Mouse (Mus musculus) gastrocnemius, postnatal 4 days (tissue): ENCODE results near the gene Rpl36-ps4. TPM values are rescaled to one million over a fixed set of nuclear protein-coding genes. Genes with fewer than 3 reads are reported as not detected.

Source experiments
- DNase-seq, 2 experiments: peaks; one replicate each; pipeline ENCODE4 v3.0.0; 2021 to 2022; ENCODE audit warnings: low spot score in 2 of 2, mixed read lengths in 2 of 2
- long read RNA-seq, 2 experiments: library from polyadenylated mRNA; stranded (forward); transcript quantifications; one replicate each; pipeline ENCODE4 v2.0.0; 2021
- total RNA-seq, 2 experiments: library from RNA; stranded (reverse); gene quantifications; 2 replicates each; pipeline ENCODE4 v1.2.3; 2021

The Rpl36-ps4 gene
- not detected for total RNA-seq
- long read RNA-seq, experiment 1, result 0 reads
- long read RNA-seq, experiment 2, result 0 reads

DNA sequence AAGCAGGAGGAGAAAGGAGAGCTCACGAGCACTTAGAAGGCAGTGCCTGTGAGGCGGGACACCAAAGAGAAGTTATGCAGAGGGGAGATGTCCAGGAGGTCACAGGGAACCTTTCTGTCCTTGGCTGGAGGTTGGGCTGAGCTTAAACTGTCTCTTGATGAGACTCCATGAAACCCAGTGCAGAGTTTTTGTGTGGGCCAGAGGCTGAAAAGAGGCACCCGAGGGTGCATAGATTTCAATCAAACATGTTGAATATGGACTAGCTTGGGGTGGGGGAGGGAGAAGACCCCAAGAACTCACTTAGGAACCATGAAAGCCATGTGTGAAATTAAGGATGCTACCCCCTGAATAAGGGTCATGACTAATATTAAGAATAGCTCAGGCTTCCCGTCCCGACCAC lies at the start of gene Rpl36-ps4:
Gene Rpl36-ps4 (plus strand): TSS at position 301 of the 400 bp plus-strand sequence.
- DNase-seq, result no peak

GRCm38 (mm10) chr17:87871461-87872126 lies 49.2 kb upstream of the Rpl36-ps4 start:
- DNase-seq, result no peak

- no peak for DNase-seq
Observed at GRCm38 (mm10) chr17:87872286-87872685, 48.5 kb upstream of the Rpl36-ps4 start.

- DNase-seq, result no peak
Observed at GRCm38 (mm10) chr17:87873456-87873855, 47.3 kb upstream of the Rpl36-ps4 start.

DNA sequence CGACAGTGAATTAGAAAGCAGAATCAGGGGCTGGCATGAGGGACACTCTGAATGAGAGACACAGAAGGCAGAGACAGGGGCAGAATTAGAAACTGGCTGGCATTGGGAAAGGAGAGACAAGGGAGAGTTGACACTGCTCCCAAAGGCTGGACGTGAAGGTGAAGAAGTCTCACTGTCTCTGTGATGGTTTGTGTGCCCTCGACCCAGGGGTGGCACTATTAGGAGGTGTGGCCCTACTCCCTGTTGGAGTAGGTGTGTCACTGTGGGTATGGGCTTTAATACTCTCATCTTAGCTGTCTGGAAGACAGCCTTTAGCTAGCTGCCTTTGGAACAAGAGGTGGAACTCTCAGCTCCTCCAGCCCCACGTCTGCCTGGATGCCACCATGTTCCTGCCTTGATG lies 46.8 kb upstream of the Rpl36-ps4 start:
- no peak for DNase-seq

DNA sequence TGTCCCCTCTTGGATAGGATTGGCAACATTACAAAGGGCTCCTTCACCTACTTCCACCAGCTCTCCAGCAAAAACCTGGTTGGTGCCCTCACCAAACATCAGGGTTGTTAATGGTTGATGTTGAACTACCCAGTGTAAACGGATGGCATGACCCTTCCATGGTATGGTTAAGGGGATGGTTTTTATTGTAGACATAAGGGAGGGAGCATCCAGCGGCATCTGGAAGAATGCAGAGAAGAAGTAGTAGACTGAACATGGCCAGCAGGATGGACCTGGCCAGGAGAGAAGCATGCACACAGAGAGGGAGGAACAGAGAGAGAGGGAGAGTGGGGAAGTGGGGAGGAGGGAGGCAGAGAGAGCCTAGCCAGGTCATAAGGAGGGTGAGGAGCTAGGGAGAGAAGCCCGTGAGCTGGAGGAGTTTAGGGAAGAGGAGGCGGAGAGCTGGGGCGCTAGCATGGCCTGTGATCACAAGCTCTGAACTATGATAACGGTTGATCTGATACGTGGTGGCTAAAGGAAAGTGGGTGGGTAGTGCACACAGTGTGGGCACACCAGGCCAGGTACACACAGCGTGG lies 45.3 kb upstream of the Rpl36-ps4 start:
- no peak for DNase-seq

GRCm38 (mm10) chr17:87876295-87877000 lies 44.3 kb upstream of the Rpl36-ps4 start:
- no peak for DNase-seq

- no peak for DNase-seq
Observed at GRCm38 (mm10) chr17:87877207-87878073, 43.3 kb upstream of the Rpl36-ps4 start.

GRCm38 (mm10) chr17:87878556-87879483 lies 42.0 kb upstream of the Rpl36-ps4 start:
- DNase-seq, result no peak

DNA sequence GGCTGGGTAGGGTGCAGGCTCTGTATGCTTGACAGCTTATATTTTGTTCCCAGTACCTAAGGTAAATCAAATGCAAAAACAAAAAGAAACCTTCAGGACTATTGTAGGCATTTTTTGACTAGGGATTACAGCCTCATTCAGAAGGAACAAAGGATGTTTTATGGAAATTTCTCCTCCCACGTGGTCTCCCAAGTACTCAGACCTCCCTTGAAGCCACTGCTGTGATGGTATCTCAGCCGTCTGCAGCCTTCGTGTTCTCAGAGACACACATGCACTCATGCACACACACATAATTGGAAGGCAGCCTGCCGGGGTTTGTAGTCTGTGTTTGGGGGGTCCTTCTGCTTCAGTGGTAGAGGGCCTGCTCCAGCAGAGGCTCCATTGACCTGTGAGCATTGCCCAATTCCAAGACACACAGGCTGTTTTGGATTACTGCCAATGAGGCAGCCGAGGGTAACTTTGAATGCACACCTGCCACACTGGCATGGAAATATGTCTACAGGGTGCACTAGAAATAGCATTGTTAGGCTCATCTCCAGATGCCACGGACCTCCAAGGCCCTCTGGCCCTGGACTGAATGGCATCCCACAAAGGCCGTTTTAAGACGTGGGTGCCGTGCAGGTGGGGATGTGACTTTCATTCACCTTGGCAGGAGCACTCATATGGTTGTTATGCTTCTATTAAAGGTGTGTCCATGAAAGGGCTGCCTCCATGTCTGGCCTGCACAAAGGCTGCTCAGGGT lies 41.1 kb upstream of the Rpl36-ps4 start:
- DNase-seq, result no peak

- no peak for DNase-seq
Observed at GRCm38 (mm10) chr17:87882594-87882993, 38.2 kb upstream of the Rpl36-ps4 start.

GRCm38 (mm10) chr17:87897175-87897574 lies 23.6 kb upstream of the Rpl36-ps4 start:
- no peak for DNase-seq

- DNase-seq, result no peak
Observed at GRCm38 (mm10) chr17:87900677-87901076, 20.1 kb upstream of the Rpl36-ps4 start.

GRCm38 (mm10) chr17:87901163-87901562 lies 19.6 kb upstream of the Rpl36-ps4 start:
- no peak for DNase-seq

DNA sequence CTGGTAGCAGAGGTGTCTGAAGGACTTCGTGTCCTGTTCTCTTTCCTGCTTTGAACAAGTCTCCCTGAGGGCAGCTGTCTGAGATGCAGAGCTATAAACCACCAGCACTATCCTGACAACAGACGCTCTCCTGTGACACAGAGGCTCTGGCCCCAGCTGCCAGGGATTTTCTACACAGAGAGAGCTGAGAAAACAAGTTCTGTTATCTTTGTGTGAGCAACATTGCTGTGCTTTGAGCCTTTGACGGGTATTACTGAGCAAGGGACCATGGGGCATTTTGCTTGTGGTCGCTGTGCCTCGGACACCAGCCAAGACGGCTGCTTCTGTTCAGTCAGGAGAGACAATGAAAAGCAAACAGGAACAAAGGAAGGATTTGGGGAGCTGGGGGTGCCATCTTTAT lies 17.6 kb upstream of the Rpl36-ps4 start:
- no peak for DNase-seq

- no peak for DNase-seq
Observed at GRCm38 (mm10) chr17:87903725-87904124, 17.1 kb upstream of the Rpl36-ps4 start.

GRCm38 (mm10) chr17:87915386-87915785 lies 5.4 kb upstream of the Rpl36-ps4 start:
- no peak for DNase-seq

DNA sequence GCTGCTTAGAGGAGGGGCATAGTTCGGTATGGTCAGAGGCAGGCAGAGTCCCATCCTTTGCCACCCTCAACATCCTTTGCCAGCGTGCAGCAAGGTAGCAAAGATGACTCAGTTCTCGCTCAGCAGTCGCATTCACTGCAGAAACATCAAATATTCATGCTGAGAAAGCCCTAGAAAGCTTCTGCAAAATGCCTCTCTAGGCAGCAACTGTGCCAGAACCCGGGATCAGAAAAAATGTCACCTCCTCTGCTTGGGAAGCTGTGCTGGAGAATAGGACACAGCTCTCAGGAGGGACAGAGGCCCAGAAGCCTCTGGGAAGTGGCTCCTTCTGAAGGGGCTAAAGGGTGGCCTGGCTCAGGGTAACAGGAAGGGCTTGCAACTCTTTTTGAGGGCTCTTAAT lies 2.7 kb upstream of the Rpl36-ps4 start:
- DNase-seq, result no peak

- DNase-seq, result no peak
Observed at GRCm38 (mm10) chr17:87934326-87934725, 13.5 kb downstream of the Rpl36-ps4 start.

- DNase-seq, result no peak
Observed at GRCm38 (mm10) chr17:87934736-87935135, 14.0 kb downstream of the Rpl36-ps4 start.
